Mouse (Mus musculus) spleen, postnatal 10 days (tissue): ENCODE data around the gene Timmdc1.

Source experiments
- DNase-seq, 2 experiments: peaks; one replicate each; pipeline ENCODE4 v3.0.0; 2021 to 2022; ENCODE audit warnings: low spot score in 2 of 2

Timmdc1 gene

DNA sequence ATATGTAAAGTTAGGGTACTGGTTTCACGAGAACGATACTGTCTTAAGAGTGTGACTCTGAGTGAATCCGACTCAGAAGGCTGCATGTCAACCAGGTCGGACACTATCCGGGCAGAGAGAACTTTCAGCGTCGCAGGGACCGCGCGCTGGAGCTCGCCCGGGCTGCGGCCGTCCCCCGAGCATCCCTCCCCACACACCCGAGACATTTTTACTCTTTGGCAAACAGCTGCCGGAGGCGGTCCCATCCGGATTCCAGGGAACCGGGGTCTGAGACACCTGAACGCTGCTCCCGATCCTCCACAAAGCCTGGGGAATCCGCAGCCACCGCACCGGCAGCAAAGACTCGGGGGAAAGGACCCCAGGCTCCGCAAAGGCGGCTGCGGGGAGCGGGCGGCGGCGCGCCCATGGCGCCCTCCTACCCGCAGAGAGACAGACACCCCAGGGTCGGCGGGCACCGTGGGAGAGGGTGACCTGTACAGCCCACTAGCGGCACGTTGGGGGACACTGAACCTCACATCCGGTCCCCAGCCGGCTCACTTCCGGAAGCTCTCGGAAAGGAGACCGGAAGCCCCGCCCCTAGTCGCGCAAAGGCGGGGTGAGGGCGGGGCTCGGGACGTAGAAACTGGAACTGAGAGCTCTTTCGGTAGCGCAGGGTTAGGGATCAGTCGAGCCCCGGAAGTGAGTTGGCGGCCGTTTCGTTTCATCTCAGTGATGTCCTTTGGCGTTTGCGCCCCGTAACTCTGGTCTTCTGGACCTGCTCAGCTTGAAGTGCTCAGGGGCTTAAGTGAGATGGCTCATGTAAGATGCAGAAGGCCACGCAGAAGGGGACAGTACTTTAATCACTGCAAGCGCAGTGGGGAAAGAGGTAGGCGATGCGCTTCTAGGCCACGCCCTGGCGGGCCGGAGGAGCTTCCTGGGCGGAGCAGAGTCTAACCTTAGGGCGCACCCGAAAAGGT lies at the start of gene Timmdc1:
Timmdc1 (minus strand) TSS at position 535 of the 956 bp plus-strand sequence.
- DNase-seq, result peak; percentile 87 to 98

DNA sequence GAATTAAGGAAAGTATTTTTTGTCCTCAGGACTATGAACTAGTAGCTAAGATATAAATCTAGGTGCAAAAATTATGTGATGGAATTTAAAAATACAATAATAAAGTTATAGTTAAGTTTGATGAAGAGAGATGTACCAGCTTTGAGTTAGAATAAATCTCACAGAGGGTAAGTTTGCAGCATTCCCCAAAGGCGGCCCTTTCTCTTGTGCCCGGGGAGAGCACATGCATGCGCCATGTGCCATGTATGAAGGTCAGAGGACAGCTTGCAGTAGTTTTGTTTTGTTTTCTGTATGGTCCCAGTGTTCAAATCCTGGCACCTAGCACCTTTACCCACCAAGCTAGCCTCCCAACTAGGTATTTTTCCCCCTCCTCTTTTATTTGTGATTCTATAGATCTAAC lies 49.0 kb upstream of the Timmdc1 start:
- no peak for DNase-seq

DNA sequence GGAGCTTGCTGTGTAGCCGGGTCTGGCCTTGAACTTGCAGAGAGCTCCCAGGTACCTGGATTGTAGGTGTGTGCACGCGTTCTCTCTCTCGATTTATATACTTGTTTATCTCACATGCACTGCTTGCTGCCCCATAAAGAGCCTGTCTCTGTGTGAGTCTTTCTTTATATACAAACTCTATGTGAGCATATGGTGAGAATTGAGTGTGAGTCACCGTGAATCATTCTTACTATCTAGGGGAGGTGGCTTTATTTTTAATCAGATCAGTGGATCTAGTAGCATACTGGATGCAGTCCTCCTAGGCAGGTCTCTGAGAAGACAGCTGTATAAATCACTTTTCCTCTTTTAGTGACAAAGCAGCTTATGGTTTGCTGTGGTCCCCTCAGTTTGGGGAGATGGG lies 45.7 kb upstream of the Timmdc1 start:
- DNase-seq, result no peak

DNA sequence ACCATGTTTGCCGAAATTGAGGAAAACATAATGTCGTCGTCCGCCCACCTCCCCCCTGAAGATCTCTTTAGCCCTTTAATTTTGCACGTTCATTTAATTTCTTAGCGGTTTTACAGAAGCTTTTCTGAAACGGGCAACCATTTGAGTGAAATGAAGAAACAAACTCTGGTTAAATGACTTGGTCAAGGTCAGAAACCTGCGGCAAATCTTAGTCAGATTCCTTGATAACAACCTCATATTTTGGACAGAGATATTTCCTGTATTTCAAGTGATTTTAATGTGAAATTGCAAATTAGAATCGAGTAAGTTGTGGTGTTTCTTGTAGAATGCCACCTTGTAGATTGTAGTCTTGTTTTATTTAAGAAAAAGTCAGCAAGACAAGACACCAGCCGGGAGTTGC lies 41.1 kb upstream of the Timmdc1 start:
- DNase-seq, result no peak

DNA sequence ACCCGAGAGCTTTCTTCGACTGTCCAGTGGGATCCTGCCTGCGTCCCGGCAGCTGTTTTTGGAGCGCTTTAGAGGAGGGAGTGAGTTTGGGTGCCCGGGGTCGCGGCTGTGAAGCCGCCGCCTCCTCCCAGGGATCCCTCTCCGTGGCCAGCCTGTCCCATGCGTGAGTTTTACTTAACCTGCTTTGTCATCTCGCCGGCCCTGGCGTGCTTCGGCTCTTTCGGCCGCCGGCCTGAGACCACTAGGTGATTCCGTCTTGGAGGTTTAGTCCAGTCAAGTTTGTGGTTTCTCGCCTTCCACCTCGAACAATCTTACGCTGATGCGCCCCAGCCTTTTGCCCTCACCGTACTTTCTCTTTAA lies 40.5 kb upstream of the Timmdc1 start:
- no peak for DNase-seq

DNA sequence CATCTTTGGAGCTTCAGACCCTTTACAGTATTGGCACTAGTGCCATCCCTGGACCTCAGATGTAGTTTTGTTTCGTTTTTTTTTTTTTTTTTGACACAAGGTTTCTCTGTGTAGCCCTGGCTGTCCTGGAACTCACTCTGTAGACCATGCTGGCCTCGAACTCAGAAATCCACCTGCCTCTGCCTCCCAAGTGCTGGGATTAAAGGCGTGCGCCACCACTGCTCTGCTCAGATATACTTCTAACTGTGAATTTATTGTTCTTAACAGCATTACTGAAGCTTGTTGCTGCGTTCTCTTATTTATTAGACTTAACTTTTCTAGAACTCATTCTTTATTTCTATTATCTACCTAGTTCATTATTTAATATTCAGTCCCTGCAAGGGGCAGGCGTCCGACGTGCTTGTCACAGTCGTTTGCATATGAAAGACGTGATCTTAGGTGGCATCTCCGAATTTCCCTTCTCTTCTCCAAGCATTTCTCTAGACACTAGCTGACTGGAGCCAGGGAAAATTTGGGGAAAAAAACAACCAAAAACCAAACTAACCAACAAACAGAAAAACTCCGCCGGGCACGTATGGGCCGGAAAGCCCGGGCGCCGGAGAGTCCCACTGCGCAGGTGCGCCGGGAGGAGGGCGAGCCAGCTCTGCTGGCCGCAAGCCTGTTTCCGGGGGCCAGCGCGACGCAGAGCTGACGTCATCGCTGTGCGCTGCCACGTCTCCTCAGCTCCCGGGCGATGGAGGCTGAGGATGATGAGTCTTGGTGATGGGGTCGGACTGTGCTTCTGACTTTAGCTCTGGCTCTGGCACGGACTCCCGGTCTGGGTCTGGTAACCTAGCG lies 39.9 kb upstream of the Timmdc1 start:
- DNase-seq, result peak; percentile 90 to 96

DNA sequence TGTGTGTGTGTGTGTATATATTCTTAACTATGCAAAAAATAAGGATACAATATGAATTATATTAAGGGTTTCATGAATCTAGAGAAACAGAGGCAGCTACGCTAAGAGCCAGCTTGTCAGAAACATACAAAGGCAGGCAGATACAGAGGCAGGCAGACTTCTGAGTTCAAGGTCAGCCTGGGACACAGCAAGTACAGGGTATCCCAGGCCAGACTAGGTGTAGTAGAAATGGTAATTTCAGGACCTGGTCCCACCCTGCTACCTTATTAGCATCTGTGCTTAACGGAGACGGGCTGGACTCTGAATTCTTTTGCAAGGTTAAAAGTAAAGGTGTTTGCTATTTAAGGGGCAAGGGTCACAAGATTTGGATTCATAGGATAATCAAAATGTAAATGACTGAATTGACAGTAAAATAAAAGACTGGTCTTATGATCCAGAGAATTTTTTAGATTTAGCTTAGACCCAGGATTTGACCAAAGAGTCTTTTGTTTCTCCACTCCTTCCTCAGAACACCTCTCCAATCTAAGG lies 35.8 kb upstream of the Timmdc1 start, which contains the start of gene Tmem39a:
Tmem39a (plus strand) TSS at position 478 of the 528 bp plus-strand sequence.
- no peak for DNase-seq

DNA sequence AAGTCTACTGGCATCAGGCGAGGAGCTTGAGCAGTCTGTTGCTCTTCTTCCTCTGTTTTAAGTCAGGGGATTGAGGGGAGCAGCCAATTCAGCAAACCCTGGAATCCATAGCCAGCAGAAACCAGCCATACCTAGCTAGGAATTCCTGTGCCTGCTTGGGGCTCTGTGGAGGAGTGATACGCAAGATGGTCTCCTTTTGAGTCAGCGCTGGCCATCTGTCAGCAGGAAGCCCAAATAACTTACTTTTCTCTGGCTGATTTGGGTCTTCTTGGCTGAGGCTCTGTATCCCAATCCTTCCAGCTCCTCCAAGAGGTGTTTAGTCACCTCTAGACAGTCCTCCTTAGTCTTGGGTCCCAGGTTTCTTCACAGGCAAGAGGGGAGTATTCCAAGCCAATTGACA lies 33.5 kb upstream of the Timmdc1 start:
- no peak for DNase-seq

DNA sequence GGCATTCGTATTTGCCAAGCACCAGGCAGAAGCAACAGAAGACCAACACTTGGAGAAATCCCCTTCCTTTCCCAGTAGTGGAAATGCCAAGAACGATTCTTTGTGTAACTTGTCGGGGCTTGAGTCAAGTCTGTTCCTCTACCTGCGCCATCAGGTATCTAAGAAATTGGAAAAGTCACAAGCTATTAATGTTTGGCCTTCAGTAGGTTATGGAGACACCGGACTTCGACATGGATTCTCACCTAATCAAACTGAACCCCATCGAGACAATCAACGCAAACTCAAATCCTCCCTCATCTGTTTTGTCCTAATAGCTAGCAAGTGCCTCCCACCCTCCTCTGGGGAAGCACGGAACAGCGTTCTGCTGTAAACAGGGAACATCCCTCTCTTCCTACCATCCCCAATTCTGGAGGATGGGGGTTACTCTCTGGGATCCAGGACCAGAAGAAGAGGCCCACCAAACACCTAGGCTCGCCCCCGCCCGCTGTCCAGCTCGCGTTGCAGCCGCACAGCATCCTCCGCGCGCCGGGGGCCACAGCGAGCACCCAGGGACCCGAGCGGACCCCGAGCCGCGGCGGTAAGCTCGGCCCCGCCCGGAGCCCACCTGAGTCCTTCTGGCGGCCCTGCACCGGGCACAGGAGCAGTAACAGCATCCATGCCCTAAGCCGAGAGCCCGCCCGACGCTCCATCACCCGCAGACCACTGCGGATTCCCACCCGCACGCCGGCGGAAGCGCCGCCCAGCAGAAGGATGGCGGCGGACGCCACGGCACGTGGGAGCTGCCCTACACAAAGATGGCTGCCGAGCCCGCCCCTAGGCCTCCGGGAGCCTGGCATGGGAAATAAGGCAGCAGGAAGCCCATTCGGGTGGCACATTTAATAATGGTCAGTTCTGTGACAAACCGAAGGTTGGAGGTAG lies 27.3 kb upstream of the Timmdc1 start, which contains the start of gene Poglut1:
Poglut1 (minus strand) TSS at position 780 of the 918 bp plus-strand sequence.
- peak; percentile 53 to 78 for DNase-seq

DNA sequence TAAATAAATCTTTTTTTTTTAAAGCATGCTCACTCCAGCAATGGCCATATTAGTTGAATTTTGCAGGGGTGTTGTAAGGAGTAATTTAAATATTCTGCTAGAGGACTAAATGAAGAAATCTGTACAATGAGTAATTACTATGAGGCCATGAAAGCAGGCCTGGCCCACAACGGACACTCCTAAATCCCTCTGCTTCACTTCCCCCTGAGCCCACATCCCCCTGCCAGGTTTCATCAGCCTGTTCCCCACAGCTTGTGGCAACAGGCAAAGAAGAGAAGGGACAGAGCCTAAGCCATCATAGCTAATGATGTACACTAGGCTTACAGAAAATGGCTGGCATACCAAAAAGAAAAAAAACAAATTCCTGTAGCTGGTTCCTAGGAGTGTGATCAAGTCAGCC lies 25.5 kb upstream of the Timmdc1 start:
- no peak for DNase-seq

DNA sequence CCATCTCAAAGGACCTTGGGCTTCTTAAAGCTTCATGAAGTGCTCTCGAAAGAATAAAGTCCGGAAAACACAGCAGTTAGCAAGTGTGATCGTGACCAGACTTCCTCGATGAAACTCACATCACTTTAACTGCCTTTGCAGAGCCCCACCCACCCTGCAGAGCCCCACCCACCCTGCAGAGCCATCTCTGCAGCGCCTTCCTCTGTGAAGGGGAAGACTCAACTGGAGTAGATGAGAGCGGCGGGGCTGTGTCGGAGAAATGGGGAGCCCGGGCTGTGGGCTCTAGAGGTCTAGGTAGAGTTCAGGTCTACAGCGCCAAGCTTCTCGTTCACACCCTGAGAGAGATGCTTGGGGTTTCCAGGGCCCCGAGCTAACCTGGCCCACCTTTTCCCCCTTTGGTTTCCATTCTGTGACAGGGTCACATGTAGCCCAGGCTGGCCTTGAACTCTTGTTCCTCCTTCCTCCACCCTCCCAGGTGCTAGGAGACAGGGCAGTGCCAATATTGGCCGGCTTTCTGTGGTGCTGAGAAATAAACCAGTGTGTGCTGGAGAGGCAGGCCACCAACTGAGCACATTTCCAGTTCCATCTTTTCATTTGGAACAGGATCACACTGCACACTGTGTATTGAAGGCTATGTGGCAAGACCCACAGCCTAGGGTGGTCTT lies 16.4 kb upstream of the Timmdc1 start:
- DNase-seq, result no peak

DNA sequence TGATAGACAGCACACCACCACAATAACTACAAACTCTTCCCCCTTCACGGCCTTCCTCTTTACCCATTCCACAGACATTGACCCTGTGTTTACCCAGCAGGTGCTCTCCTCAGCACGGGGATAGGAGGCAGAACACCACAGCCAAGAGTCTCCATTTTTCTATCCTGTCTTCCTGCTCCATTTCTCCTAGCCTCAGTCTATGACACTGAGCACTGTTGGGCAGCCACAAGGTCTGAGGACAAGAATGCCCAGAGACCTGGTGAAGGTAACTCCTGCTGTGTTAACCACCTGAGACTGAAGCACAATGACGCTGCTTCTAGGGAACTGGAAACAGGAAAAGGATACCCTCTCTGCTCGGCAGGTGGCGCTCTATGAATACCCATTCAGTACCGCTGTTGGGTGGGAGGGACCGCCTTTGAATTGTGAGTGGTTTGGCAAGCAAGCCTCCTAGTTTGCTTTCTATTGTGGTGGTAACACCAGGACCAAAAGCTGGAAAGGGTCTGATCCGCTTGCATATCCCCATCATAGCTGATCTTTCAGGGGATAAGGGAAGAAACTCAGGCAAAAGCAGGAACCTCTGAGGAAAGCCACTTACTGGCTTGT lies 14.2 kb upstream of the Timmdc1 start:
- peak; percentile 60 to 85 for DNase-seq

DNA sequence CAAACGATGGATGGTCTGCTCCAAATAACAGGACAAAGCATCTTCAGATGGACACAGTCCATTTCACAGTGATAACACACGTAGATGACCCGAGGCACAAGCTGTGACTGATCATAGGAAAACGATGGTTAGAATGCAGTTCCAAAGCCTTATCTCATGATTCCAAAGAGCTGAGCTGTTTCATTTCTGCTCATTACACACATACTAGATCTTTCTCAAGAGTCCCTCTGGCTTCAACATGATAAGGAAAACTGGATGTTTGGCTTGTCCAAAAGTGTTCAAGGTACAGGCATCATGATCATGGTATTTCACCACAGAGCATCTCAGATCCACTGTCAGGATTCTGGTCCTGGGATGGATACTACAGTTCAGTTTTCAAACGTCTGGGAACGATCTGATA lies 3.8 kb upstream of the Timmdc1 start:
- DNase-seq, result no peak

DNA sequence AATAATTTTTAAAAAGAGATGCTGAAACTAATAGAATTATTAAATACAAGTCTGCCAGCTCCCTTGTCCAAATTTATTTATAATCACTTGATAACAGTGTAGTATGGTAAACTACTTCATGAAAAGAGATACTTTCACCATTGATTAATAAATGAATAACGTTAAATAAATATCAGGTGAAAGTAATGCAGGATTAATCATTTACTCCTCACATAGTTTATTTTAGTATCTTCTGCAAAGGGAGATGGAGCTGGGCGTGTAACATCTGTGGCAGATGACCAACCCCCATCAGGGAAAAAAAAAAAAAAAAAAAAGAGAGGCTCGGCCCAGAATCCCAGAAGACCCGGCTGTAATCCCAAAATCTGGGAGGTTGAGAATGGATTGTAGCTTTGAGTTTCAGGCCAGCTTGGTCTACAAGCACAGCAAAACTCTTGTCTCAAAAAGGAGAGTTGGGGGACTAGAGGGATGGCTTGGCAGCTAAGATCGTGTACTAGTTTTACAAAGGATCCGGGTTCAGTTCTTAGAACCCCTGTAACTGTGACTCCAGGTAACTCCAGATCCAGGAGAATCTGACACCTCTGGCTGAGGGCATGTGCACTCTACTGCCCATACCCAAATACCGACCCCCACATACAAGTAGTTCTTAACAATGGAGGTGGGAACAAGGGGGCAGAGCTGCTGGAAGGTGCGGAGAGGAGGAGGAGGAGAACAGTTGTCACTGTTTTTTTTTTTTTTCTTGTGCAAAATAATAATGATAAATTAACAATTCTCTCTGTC lies 1.1 kb downstream of the Timmdc1 start:
- DNase-seq, result no peak

DNA sequence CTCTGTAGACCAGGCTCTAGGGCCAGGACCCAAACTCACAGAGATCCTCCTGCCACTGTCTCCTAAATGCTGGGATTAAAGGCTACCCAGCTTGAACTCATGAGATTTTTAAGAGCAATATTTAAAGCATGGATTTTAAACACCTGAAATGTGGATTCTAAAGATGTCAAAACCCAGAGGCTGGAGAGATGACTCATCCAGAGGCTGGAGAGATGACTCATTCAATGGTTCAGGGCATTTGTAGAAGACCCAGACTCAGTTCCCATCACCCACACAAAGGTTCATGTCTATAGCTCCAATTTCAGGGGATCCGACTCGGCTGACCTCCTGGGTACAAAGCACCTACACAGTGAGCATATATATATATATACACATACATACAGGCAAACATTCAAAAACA lies 3.3 kb downstream of the Timmdc1 start:
- DNase-seq, result no peak

DNA sequence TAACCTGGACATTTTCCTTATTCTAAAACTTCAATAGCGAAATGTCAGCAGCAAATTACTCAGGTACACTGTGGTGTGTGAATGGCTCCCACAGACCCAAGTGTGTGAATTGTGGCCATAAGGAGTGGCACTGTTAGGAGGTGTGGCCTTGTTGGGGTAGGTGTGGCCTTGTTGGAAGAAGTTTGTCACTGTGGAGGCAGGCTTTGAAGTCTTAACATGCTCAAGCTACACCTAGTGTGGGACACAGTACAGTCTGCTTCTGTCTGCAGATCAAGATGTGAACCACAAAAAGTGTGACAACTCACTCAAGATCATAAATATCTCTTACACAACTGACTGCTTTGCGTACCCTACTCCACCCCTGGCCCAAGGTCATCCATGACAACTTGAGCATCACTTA lies 11.6 kb downstream of the Timmdc1 start:
- DNase-seq, result no peak

DNA sequence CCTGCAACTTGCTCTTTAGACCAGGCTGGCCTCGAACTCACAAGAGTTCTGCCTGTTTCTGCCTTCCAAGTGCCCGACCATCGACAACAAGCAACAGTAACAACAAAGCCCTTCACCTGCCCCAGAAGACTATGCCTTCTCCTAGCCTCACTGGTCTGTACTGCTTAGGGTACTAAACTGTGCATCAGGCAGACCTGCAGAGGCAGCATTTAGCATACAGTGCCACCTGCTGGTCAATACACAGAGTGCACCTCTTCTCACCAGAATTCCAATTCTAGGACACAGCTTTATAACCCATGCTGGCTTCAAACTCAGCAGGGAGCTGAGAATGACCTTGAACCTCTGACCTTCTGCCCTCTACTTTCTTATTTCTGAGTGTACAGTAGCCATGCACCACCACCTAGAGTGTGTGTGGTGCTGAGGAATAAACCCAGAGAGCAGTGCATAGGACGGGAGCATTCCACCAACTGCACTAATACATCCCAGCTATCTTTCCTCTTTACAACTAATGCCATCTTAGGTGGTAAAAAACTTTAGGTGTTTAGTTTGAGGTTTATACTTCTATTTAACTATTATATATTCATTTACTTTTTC lies 16.3 kb downstream of the Timmdc1 start:
- peak; percentile 38 to 64 for DNase-seq

DNA sequence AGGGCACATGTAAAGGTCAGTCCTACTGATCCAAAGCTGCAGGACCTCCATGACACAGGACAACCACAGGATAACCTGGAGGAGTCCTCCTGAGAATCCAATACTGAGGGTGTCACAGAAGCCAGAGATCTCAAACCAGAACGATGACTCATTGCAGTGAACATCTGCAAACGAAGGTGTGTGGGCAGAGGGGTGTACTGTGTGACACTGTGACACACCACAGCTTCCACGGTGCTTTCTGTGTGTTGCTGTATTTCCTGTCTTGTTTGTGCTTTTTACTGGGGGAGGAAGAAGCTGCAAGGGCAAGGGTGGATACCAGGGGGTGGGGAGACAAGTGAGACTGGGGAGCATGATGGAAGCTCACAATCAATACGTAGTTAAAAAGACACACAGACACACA lies 18.9 kb downstream of the Timmdc1 start:
- DNase-seq, result no peak

DNA sequence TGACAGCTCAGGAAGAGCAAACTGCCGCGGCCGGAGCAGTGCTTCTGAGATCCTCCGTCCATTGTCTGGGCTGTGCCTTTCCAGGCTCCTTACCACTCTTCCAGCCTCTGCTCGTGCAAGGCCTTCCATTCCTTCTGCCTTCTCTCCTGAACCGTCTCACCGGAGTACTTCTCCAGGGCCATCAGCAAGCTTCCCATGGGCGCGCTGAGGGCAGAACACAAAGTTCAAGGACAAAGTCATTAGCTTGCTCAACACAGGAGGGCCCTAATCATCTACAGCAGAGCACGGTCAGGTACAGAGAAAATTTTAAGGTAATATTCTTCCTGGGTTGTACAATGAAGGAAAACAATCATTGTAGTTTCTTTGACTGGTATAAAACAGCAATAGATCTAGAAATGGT lies 20.0 kb downstream of the Timmdc1 start:
- DNase-seq, result no peak
